Mouse (Mus musculus): Measurements from ENCODE around the gene Litaf.

Litaf gene

GRCm38 (mm10) chr16:11066029-11066832 lies at the start of gene Litaf:
Gene Litaf (minus strand): TSS chr16:11066157.
- DNase-seq (ENCODE audit: extremely low spot score, low spot score) = peak; percentile 99

- no peak for DNase-seq (ENCODE audit: extremely low spot score, low spot score)
Measured at GRCm38 (mm10) chr16:11109198-11109740, 43.3 kb upstream of the Litaf start.

DNA sequence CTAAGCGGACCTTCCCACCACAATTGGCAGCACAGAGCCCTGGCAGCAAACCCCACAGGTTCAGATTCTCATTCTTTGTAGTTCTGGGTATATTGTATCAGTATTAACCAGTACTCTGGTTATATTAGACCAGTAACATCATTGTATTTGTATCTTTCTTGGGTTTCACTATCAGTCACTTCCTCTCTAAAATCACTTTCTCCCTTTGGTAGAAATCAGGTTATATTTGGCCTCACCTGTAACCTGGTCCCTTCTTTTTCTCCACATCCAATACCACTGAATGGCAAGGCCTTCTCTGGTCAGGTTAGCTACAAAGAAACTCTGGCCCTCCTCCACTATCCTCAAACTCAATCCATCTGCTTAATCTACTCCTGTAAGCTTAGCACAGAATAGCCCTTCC lies 38.9 kb upstream of the Litaf start:
- no peak for DNase-seq (ENCODE audit: extremely low spot score, low spot score)

GRCm38 (mm10) chr16:11097301-11097700 lies 31.3 kb upstream of the Litaf start:
- no peak for DNase-seq (ENCODE audit: extremely low spot score, low spot score)

- DNase-seq (ENCODE audit: extremely low spot score, low spot score) = no peak
Measured at GRCm38 (mm10) chr16:11093717-11094386, 27.9 kb upstream of the Litaf start.

- no peak for DNase-seq (ENCODE audit: extremely low spot score, low spot score)
Measured at GRCm38 (mm10) chr16:11092523-11092922, 26.6 kb upstream of the Litaf start.

DNA sequence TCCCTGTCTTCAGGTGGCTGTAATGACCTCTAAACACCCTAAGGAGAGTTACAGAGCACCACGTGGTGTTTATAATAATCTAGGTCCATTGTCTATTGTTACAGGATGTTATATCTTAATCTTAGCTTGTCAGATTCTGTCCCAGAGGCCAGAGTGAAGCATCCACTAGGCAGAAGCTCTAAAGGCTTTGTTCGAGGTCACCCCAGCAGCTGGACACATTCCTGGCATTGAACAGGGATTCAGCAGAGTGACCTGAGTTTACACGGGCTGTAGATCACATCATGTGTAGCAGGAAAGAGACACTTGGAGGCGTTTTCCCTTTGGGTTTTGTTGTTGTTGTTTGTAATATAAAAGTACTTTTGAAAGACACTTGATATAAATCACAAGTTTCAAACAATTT lies 26.1 kb upstream of the Litaf start:
- DNase-seq (ENCODE audit: extremely low spot score, low spot score) = no peak

- no peak for DNase-seq (ENCODE audit: extremely low spot score, low spot score)
Measured at GRCm38 (mm10) chr16:11090836-11091570, 25.0 kb upstream of the Litaf start.

DNA sequence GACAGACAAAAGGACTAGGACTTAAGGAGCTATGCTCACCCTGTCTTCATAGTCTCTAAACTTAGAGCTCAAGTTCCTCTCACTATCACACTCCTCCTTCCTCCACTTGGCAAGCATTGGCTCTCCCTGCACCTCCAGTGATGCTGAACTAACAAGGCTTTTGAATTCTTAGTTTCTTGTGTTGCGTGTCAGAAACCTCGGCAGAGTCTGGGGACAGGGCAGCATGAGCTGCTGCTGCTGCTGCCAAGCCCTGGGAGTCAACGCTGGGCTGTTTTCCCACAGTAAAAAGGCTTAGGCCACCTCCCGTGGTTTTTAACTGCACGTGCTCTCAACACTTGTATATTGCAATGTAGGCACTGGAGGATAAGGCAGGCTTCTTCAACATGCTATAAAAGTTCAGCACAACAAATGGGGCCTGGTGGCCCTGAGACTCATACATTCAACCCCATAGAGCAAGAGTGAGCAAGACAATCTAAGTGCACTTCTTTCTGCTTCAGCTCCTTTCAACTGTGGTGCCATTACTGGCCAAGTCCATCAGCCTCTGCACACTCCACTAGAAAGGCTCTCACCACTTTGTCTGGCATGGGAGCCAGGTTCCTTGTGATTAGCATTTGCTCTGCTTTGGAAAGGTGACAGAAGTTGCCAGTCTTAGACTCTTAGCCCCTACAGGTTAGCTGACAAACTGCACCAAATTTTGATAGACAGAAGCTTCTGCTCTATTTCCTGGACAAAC lies 21.1 kb upstream of the Litaf start:
- no peak for DNase-seq (ENCODE audit: extremely low spot score, low spot score)

- DNase-seq (ENCODE audit: extremely low spot score, low spot score) = no peak
Measured at GRCm38 (mm10) chr16:11086299-11086698, 20.3 kb upstream of the Litaf start.

DNA sequence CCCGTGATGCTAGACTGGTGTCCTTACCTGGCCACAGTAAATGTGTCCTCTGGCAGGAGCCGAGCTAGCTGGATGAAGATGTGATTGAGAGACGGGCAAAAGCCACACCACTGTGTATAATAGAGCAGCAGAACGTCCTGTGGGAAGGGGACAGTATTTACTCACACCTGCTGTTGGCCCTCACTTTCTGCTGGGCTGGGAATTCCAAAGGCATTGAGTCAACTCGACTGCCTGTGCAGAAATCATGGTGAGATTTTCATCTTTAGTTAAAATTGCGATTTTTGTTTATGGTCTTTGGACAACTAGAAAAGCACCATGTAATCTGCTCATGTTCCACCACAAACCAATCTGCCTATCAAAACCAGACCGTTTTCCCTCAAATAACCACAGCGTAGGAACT lies 18.2 kb upstream of the Litaf start:
- no peak for DNase-seq (ENCODE audit: extremely low spot score, low spot score)

GRCm38 (mm10) chr16:11078216-11078869 lies 12.4 kb upstream of the Litaf start:
- no peak for DNase-seq (ENCODE audit: extremely low spot score, low spot score)

- no peak for DNase-seq (ENCODE audit: extremely low spot score, low spot score)
Measured at GRCm38 (mm10) chr16:11077601-11078201, 11.7 kb upstream of the Litaf start.

DNA sequence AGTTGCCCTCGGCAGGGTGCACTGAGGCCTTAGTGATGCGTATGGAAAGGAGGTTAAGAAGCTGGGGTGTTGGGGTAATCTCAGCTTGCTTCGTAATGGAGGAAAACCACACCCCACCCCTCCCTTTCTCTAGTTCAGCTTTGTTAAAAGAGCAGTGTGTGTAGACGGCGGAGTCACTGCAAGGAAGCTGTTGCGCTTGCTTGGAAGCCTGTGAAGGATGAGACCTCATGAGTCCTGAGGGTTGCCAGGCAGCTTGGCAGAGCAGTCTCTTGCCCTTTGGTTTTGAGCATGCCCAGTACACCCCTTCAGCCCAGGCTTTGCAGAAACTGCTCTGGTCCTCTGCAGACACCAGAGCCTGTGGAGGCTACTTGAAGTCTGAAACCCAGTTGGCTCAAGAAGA lies 7.1 kb upstream of the Litaf start:
- DNase-seq (ENCODE audit: extremely low spot score, low spot score) = no peak

GRCm38 (mm10) chr16:11072454-11072853 lies 6.5 kb upstream of the Litaf start:
- DNase-seq (ENCODE audit: extremely low spot score, low spot score) = no peak

DNA sequence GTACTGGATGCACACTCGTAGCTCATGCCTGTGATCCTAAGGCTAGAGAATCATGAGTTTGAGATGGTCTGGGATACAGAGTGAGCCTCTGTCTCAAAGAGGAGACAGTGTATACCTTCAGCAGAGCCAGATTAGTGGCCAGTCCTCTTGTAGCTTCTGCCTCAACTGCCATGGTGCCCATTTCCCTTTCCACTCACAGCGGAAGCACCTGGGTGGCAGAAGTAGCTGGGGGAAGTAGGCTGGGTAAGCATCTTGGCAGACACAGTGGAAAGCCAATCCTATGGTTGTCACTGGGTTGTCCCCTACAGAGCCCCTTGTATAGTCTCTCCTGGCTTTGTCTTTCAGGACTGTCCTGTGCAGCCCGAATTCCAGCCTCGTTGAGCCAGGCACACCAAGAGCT lies 5.9 kb upstream of the Litaf start:
- no peak for DNase-seq (ENCODE audit: extremely low spot score, low spot score)

DNA sequence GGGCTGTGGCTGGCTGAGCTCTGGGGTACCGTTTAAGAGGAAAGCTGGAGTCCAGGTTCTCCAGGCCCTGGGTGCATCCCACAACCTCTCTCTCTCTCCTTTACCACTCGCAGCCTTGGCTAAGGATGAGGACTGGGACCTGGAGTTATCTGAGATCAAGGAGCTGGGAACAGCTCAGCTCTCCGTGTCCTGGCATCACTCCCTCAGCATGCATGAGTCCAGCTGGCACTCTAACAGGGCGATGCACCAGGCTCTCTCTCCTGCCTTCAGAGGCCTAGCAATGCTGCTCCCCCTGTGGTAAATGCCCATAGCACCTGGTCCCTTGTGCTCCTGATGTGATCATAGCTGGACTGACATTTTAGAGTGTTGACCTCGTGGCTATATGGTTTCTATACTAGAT lies 5.2 kb upstream of the Litaf start:
- DNase-seq (ENCODE audit: extremely low spot score, low spot score) = no peak

DNA sequence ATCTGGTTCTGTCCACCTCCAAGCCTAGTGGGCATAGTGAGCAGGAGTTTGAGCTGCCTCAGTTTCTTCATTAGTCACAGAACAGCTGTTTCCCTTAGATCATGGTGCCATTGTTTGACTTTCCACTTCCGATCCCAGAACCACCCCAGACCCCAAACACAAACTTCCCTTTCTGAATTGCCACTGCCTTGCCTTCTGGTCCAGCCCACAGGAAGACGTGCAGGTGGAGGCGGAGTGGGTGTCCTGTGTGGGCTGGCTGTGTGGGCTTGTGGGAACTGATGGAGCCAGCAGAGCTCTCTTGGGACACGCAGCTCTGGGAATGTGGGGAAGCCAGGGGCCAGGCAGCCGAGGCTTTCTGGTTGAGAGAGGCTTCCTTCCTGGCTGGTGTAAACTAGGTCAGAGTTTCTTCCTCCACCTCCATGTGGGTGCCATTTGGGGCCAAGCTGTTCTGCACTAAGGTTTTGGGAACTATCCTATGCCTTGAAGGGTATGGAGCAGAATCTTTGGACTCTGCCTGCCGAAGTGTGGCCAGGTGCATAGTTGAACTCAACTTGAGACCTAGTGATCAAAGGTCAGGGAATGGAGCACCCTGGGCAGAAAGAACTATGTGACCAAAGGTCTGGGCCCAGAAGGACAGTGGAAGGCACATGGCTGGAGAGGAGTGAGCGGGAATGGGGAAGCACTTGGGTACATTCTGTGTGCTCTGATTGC lies 3.9 kb upstream of the Litaf start:
- DNase-seq (ENCODE audit: extremely low spot score, low spot score) = no peak

GRCm38 (mm10) chr16:11069271-11069670 lies 3.3 kb upstream of the Litaf start:
- no peak for DNase-seq (ENCODE audit: extremely low spot score, low spot score)

- DNase-seq (ENCODE audit: extremely low spot score, low spot score) = no peak
Measured at GRCm38 (mm10) chr16:11068666-11069065, 2.7 kb upstream of the Litaf start.

Data from neural tube, embryonic 10.5 days (tissue).